In the genomic region with DNA sequence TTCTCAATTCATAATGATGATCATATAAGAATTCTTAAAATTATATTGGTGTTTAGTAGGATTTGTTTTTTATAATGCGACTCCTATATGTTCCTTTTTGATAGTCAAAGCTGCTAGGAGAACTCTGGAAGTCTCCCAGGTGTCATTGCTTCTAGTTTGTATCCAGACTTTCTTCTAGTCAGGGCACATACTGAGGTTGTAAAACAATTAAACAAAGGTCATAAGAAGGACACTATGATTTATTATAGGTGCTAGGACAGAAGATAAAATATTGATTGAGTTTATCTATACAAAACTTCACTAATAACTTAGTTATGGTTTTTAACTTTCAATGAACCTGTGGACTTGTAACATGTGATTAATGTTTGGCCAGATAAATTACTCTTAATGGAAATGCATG, we compare ENCODE assay signal across 31 mouse cellular contexts.
"Had no signal": no experiment of that assay in that cellular context is flagged by ENCODE, and none has a peak within 500 bp of the region (broad histone marks: within the 10 kb centered on the region; RNA-seq: fewer than 3 reads in every experiment).

No protein-coding gene starts in this region.

- H3K27ac ChIP-seq: limb, embryonic 10.5 days; limb, embryonic 12.5 days; limb, embryonic 13.5 days; limb, embryonic 15.5 days; liver, embryonic 12.5 days; liver, embryonic 13.5 days; liver, embryonic 14.5 days; liver, embryonic 15.5 days; lung, embryonic 15.5 days; macrophage; midbrain, embryonic 10.5 days; midbrain, embryonic 12.5 days; midbrain, embryonic 13.5 days; midbrain, embryonic 15.5 days; neural tube, embryonic 12.5 days had no signal

- H3K4me3 ChIP-seq: limb, embryonic 10.5 days; limb, embryonic 12.5 days; limb, embryonic 13.5 days; limb, embryonic 15.5 days; liver, embryonic 12.5 days; liver, embryonic 13.5 days; liver, embryonic 15.5 days; lung, embryonic 15.5 days; megakaryocyte, embryonic 14.5 days; midbrain, embryonic 10.5 days; midbrain, embryonic 12.5 days; midbrain, embryonic 13.5 days; midbrain, embryonic 15.5 days; myocyte; neural tube, embryonic 12.5 days had no signal

- H3K9me3 ChIP-seq: limb, embryonic 15.5 days; liver, embryonic 12.5 days; liver, embryonic 13.5 days; liver, embryonic 15.5 days; lung, embryonic 15.5 days had no signal

- H3K4me1 ChIP-seq: limb, embryonic 10.5 days; limb, embryonic 12.5 days; limb, embryonic 13.5 days; limb, embryonic 15.5 days; liver, embryonic 12.5 days; liver, embryonic 13.5 days; liver, embryonic 15.5 days; lung, embryonic 15.5 days; megakaryocyte, embryonic 14.5 days; midbrain, embryonic 10.5 days; midbrain, embryonic 12.5 days; midbrain, embryonic 13.5 days; midbrain, embryonic 15.5 days; neural tube, embryonic 12.5 days had no signal

- DNase-seq: left cerebral cortex, postnatal 4 days; liver; liver, embryonic 13.5 days; liver, postnatal 0 days; lung, adult 2 months; lung, embryonic 14.5 days; lung, postnatal 10 days; lung, postnatal 14 days; lung, postnatal 36 days; lung, postnatal 4 days; midbrain, embryonic 14.5 days had no signal

- ATAC-seq: liver, embryonic 12.5 days; liver, postnatal 0 days; lung, postnatal 0 days; midbrain, embryonic 13.5 days; midbrain, embryonic 15.5 days; midbrain, embryonic 16.5 days had no signal

- H3K27me3 ChIP-seq: limb, embryonic 12.5 days; limb, embryonic 13.5 days; limb, embryonic 15.5 days; liver, embryonic 12.5 days; liver, embryonic 13.5 days; liver, embryonic 15.5 days; lung, embryonic 15.5 days; megakaryocyte, embryonic 14.5 days; midbrain, embryonic 12.5 days; midbrain, embryonic 13.5 days; midbrain, embryonic 15.5 days; neural tube, embryonic 12.5 days had no signal

- H3K36me3 ChIP-seq: limb, embryonic 10.5 days; limb, embryonic 12.5 days; limb, embryonic 13.5 days; limb, embryonic 15.5 days; liver, embryonic 12.5 days; liver, embryonic 13.5 days; liver, embryonic 15.5 days; lung, embryonic 15.5 days; midbrain, embryonic 10.5 days; midbrain, embryonic 12.5 days; midbrain, embryonic 13.5 days; midbrain, embryonic 15.5 days; neural tube, embryonic 12.5 days had no signal

- H3K4me2 ChIP-seq: limb, embryonic 12.5 days; limb, embryonic 13.5 days; limb, embryonic 15.5 days; liver, embryonic 11.5 days; liver, embryonic 12.5 days; liver, embryonic 13.5 days; liver, embryonic 15.5 days; lung, embryonic 14.5 days; lung, embryonic 15.5 days; midbrain, embryonic 11.5 days; midbrain, embryonic 12.5 days; midbrain, embryonic 13.5 days; midbrain, embryonic 15.5 days; neural tube, embryonic 12.5 days had no signal

- H3K9ac ChIP-seq: limb, embryonic 12.5 days; limb, embryonic 13.5 days; limb, embryonic 15.5 days; liver, embryonic 12.5 days; liver, embryonic 13.5 days; liver, embryonic 14.5 days; liver, embryonic 15.5 days; liver, postnatal 0 days; lung, embryonic 14.5 days; lung, embryonic 15.5 days; midbrain, embryonic 12.5 days; midbrain, embryonic 13.5 days; midbrain, embryonic 15.5 days; neural tube, embryonic 12.5 days had no signal
